Mouse (Mus musculus) lung, adult 2 months (tissue): ENCODE measurements around the gene Ngly1.

Source experiments
- CTCF ChIP-seq: fragments of 200-500 bp; IDR thresholded peaks from 2 replicates; pipeline ENCODE4 v1.5.1; 2011; ENCODE audit warnings: mild to moderate bottlenecking, low read length, control low read depth; ENCODE audit not compliant: insufficient read depth
- POLR2A ChIP-seq: fragments of 200-500 bp; IDR thresholded peaks from 2 replicates; pipeline ENCODE4 v1.6.1; 2011; ENCODE audit warnings: low read depth, mild to moderate bottlenecking, control low read depth, low read length, borderline replicate concordance; ENCODE audit errors: extremely low read depth

DNA sequence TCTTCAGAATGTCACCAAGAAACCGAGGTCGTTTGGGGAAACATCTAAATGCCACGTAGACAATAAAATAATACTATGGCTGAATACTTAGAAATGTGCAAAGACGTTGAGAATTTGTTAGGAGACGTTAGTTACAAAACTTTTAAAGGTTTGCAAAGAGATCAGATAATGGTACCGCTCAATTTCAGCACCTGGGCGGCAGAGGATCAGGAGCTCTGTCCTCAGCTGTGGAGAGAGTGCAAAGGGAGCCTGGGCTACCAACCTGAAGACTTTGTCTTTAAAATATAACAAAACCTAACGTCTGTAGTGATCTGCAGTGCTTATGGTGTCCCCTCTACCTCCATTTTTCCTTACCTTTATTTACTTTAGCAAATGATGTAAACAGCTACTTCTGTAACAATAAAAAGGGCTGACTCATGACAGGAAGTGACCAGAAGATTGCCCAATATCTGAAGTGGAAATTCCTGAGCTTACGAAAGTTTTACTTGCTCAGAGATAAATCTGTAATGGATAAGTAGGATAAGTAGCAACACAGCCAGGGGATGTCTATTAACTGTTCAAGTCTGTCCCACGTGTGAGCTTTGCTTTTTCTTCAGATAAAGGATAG is 5.4 kb upstream of the Ngly1 start:
- TF ChIP-seq CTCF (no peak), POLR2A (no peak)
